Mouse (Mus musculus) embryonic facial prominence, embryonic 11.5 days (tissue): ENCODE results near the gene E130308A19Rik. TPM values are rescaled to one million over a fixed set of nuclear protein-coding genes. Genes with fewer than 3 reads are reported as not detected.

ENCODE experiments used
- ATAC-seq: fragments of 200-750 bp; cut with Nextera tagmentation; replicated peaks from 2 replicates; pipeline ENCODE4 v1.8.0; 2017; ENCODE audit warnings: low read depth; ENCODE audit not compliant: insufficient number of reproducible peaks, low FRiP score, low TSS enrichment
- DNase-seq: peaks from one replicate; pipeline ENCODE4 v3.0.0-alpha.2; 2015; ENCODE audit warnings: low spot score
- H3K27ac ChIP-seq: fragments of 300-500 bp; sonication (generic); replicated peaks from 2 replicates; pipeline ENCODE4 v1.5.1; 2014; ENCODE audit warnings: mild to moderate bottlenecking, low read depth, low read length, control low read depth
- H3K27me3 ChIP-seq: fragments of 300-500 bp; sonication (generic); 2 replicates; pipeline ENCODE4 v1.6.1; 2014; ENCODE audit warnings: mild to moderate bottlenecking, low read length, moderate library complexity, mixed read lengths; ENCODE audit not compliant: control insufficient read depth, insufficient read depth
- H3K36me3 ChIP-seq: fragments of 300-500 bp; sonication (generic); replicated peaks from 2 replicates; pipeline ENCODE4 v1.6.1; 2014; ENCODE audit warnings: low read depth, mild to moderate bottlenecking, low read length, moderate library complexity, mixed read lengths; ENCODE audit not compliant: control insufficient read depth, insufficient read depth
- H3K4me1 ChIP-seq: fragments of 300-500 bp; sonication (generic); 2 replicates; pipeline ENCODE4 v1.6.1; 2014; ENCODE audit warnings: low read length, mixed read lengths; ENCODE audit not compliant: control insufficient read depth, insufficient read depth
- H3K4me2 ChIP-seq: fragments of 300-500 bp; sonication (generic); 2 replicates; pipeline ENCODE4 v1.6.1; 2014; ENCODE audit warnings: low read depth, mild to moderate bottlenecking, control low read depth, low read length, moderate library complexity
- H3K4me3 ChIP-seq: fragments of 300-500 bp; sonication (generic); 2 replicates; pipeline ENCODE4 v1.5.1; 2014; ENCODE audit warnings: low read depth, low read length, control low read depth
- H3K9ac ChIP-seq: fragments of 300-500 bp; sonication (generic); replicated peaks from 2 replicates; pipeline ENCODE4 v1.6.1; 2014; ENCODE audit warnings: mild to moderate bottlenecking, control low read depth, low read length
- H3K9me3 ChIP-seq: fragments of 300-500 bp; sonication (generic); replicated peaks from 2 replicates; pipeline ENCODE4 v1.6.1; 2016; ENCODE audit warnings: mild to moderate bottlenecking, low read length, inconsistent platforms, mixed read lengths; ENCODE audit not compliant: control insufficient read depth
- WGBS: fragments of 180-500 bp; shearing (Covaris S2); extraction: QIAGEN DNeasy Blood & Tissue Kit; methylation state at CpG from one replicate; pipeline ENCODE4 v1.1.7; 2014; 5-methylcytosine and 5-hydroxymethylcytosine counted together
- polyA plus RNA-seq: library from polyadenylated mRNA; unstranded; fragments of >200 nt; fragmentation: Nextera tagmentation; extraction: Ambion mirVana; gene quantifications from 2 replicates; pipeline ENCODE4 v1.2.1, GENCODE M21; 2014

E130308A19Rik gene
- polyA plus RNA-seq, 1 experiment from 2014 or later = 30.5 TPM

DNA sequence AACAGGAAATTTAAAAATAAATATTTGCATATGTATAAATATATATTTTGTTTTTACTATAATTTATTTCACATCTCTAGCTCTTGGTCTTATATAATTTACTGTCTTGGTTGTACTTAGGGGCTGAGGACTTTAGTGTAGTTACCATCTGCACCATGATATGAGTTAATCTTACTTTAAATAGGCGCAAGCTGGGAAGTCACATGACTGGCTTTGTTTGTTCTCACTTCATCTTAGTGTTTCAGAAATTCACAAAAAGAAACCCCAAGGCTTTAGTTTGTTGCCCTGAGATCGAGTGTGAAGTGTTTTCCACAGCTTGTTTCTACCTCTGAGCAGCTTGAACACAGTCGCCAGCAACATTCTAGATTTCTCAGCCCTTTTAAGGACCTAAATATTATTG lies 49.7 kb downstream of the E130308A19Rik start:
- DNase-seq (no peak), ATAC-seq (no peak)
- Histone ChIP-seq H3K9ac (no peak overlapping the region), H3K4me1 (no peaks in the 10 kb centered on the region), H3K4me2 (no peak overlapping the region), H3K27ac (no peak overlapping the region), H3K9me3 (no peaks in the 10 kb centered on the region), H3K27me3 (no peaks in the 10 kb centered on the region), H3K36me3 (no peaks in the 10 kb centered on the region), H3K4me3 (no peak overlapping the region)
- 85% methylated on average over 3 of the region's 3 CpGs for WGBS

DNA sequence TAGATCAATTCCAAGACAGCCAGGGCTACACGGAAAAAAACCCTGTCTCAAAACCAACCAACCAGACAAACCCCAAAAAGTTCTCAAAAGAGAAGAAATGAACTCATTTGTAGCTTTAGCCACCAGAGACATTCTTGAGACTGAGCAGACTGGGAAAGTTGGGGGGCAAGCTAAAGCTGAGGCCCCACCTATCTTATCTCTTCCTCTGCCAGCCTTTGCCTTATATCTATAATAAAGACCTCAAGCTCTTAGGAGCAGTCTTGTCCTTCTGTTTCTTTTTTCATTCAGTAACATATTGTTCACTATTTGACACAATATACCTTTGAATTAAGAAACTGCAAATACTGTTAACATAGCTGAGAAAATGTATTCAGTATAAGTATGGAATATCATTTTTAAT lies 55.4 kb downstream of the E130308A19Rik start:
- Histone ChIP-seq H3K4me3 (no peak overlapping the region), H3K4me2 (no peak overlapping the region), H3K4me1 (no peaks in the 10 kb centered on the region), H3K36me3 (no peaks in the 10 kb centered on the region), H3K9ac (no peak overlapping the region), H3K27ac (no peak overlapping the region), H3K27me3 (no peaks in the 10 kb centered on the region), H3K9me3 (no peaks in the 10 kb centered on the region)
- ATAC-seq (no peak), DNase-seq (no peak)
- WGBS = 93% methylated on average over 1 of the region's 1 CpGs

GRCm38 (mm10) chr4:59682491-59682890 lies 56.5 kb downstream of the E130308A19Rik start:
- H3K27me3 ChIP-seq = no peaks in the 10 kb centered on the region
- no peaks in the 10 kb centered on the region for H3K36me3 ChIP-seq
- no peaks in the 10 kb centered on the region for H3K4me1 ChIP-seq
- no peaks in the 10 kb centered on the region for H3K9me3 ChIP-seq
- H3K9ac ChIP-seq = no peak overlapping the region
- DNase-seq = no peak
- no peak for ATAC-seq
- no peak overlapping the region for H3K27ac ChIP-seq
- H3K4me2 ChIP-seq = no peak overlapping the region
- 73% methylated on average over 3 of the region's 3 CpGs for WGBS
- H3K4me3 ChIP-seq = no peak overlapping the region

DNA sequence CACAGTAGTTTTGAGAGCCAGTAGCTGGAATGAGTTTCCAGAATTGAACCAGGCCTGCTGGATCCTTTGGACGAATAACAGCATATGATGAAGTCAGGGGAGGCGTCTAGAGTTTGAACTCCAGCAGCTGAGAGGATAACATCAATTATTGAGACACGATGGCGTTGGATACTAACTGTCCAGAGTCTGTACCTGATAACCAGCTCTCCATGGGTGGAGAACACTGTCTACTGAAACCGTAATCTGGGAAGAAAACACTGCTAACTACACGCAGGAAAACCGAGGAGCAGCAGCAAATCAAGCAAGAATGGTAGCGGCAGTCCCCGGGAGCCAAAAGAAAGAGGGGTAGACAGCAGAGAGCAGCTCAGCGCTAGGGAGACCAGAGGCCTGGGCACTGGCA lies 56.9 kb downstream of the E130308A19Rik start:
- Histone ChIP-seq H3K9me3 (no peaks in the 10 kb centered on the region), H3K27me3 (no peaks in the 10 kb centered on the region), H3K4me2 (no peak overlapping the region), H3K9ac (no peak overlapping the region), H3K27ac (no peak overlapping the region), H3K4me3 (no peak overlapping the region), H3K4me1 (no peaks in the 10 kb centered on the region), H3K36me3 (no peaks in the 10 kb centered on the region)
- DNase-seq (no peak), ATAC-seq (no peak)
- whole genome bisulfite sequencing = 80% methylated on average over 10 of the region's 10 CpGs

GRCm38 (mm10) chr4:59684306-59684705 lies 58.3 kb downstream of the E130308A19Rik start:
- H3K4me2 ChIP-seq = no peak overlapping the region
- H3K9me3 ChIP-seq = no peaks in the 10 kb centered on the region
- H3K27me3 ChIP-seq = no peaks in the 10 kb centered on the region
- DNase-seq = no peak
- no peak overlapping the region for H3K9ac ChIP-seq
- H3K27ac ChIP-seq = no peak overlapping the region
- WGBS = 91% methylated on average over 4 of the region's 4 CpGs
- H3K4me3 ChIP-seq = no peak overlapping the region
- H3K4me1 ChIP-seq = no peaks in the 10 kb centered on the region
- ATAC-seq = no peak
- H3K36me3 ChIP-seq = no peaks in the 10 kb centered on the region

- no peak overlapping the region for H3K9ac ChIP-seq
- no peak overlapping the region for H3K4me3 ChIP-seq
- no peak for ATAC-seq
- WGBS = 75% methylated on average over 4 of the region's 4 CpGs
- DNase-seq = no peak
- H3K9me3 ChIP-seq = no peaks in the 10 kb centered on the region
- no peak overlapping the region for H3K27ac ChIP-seq
- no peak overlapping the region for H3K4me2 ChIP-seq
- H3K36me3 ChIP-seq = peaks cover 2% of the 10 kb centered on the region; the same call in 1 of the 2 replicates
- no peaks in the 10 kb centered on the region for H3K27me3 ChIP-seq
- H3K4me1 ChIP-seq = no peaks in the 10 kb centered on the region
Measured at GRCm38 (mm10) chr4:59686716-59687115, 60.7 kb downstream of the E130308A19Rik start.

GRCm38 (mm10) chr4:59689055-59689454 lies 63.0 kb downstream of the E130308A19Rik start:
- no peaks in the 10 kb centered on the region for H3K9me3 ChIP-seq
- DNase-seq (no peak), ATAC-seq (no peak)
- no peaks in the 10 kb centered on the region for H3K27me3 ChIP-seq
- H3K4me3 ChIP-seq = no peak overlapping the region
- no peak overlapping the region for H3K9ac ChIP-seq
- H3K4me1 ChIP-seq = no peaks in the 10 kb centered on the region
- peaks cover 2% of the 10 kb centered on the region; the same call in 1 of the 2 replicates for H3K36me3 ChIP-seq
- no peak overlapping the region for H3K27ac ChIP-seq
- H3K4me2 ChIP-seq = no peak overlapping the region
- 92% methylated on average over 4 of the region's 4 CpGs for WGBS

DNA sequence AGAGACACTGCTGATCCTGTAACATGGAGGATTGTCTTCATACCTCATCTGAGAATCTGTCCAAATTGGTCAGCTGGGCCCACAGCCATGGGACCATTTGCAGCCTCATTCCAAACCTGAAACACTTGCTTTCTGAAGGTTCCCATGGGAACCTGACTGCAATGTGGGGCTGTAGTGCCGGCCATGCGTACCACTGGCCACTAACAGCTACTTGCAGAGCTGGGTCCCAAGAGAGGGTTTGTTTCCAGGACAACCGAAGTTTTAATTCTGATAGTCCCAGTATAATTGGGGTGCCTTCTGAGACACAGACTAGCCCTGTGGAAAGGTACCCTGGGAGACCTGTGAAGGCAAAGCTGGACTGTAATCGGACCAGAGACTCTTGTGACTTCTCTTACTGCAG lies 64.1 kb downstream of the E130308A19Rik start:
- ATAC-seq (no peak), DNase-seq (no peak)
- 83% methylated on average over 4 of the region's 4 CpGs for WGBS
- Histone ChIP-seq H3K27me3 (no peaks in the 10 kb centered on the region), H3K9me3 (no peaks in the 10 kb centered on the region), H3K4me2 (no peak overlapping the region), H3K27ac (no peak overlapping the region), H3K36me3 (peaks cover 2% of the 10 kb centered on the region; the same call in 1 of the 2 replicates), H3K9ac (no peak overlapping the region), H3K4me1 (no peaks in the 10 kb centered on the region), H3K4me3 (no peak overlapping the region)
